Mouse (Mus musculus) ZHBTc4 (cell line): Measurements from ENCODE around the gene Plpp3.

ENCODE experiments used
- DNase-seq: peaks from one replicate; pipeline ENCODE4 v3.0.0-alpha.2; 2011; ENCODE audit warnings: low read depth, low spot score

Plpp3 gene

DNA sequence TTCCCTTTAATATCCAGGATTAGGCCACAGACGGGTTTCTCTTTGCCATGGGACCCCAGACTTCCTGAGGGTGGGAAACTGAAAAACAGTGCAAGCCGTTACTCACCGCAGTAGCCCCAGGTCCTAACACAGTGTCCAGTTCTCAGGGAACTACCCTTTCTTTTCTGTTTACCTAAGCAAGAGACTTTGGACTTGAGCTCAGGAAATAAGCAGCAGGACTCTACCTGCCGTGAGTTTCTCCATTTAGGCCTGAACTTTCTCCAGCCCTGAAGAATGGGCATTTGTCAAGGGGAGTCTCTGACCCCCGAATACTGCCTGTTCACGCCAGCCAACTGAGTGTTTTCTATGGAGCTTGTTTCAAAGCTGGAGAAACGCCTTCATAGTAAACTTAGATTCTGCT is 31.7 kb downstream of the Plpp3 start:
- no peak for DNase-seq

DNA sequence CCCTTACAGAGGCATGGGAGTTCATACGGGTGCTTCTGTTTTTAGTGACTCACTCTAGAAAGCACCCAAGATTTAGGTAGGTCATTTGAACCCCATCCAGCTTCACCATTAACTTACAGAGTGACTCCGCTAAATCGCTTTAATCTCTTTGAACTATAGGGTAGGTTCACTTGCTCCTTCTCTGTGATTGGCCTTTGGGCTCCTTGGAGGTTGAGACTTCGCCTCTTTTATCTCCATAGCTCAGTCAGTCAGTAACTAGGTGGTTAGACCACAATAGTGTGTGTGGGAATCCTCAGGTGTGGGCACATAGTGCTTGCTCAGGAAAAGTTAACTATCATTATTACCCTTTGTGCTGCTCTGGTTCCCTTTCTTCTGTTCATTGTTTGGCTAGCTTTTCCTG is 33.7 kb downstream of the Plpp3 start:
- no peak for DNase-seq

GRCm38 (mm10) chr4:105191550-105191949 is 34.4 kb downstream of the Plpp3 start:
- DNase-seq = no peak

- DNase-seq = no peak
These were observed 35.5 kb downstream of the Plpp3 start for GRCm38 (mm10) chr4:105192665-105193064.

- DNase-seq = peak; percentile 94
These were observed 38.1 kb downstream of the Plpp3 start for GRCm38 (mm10) chr4:105195256-105195655.

DNA sequence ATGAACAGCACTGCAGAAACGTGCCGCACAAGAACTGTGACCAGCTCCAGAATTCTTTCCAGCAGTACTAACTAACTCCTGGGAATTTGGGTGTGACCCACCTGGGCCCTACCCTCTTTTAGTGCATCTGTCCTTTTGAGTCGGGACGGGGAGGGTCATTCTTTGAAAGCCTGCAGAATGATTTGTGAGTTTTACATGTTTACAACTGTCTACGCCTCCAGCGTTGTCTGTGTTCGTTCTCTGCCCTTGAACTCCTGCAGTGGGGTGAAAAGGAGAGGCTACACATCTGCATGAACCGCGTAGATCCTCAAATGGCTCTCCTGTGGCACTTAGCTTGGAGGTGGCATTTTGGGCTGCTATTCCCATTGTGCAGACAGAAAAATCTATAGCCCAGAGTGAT is 39.0 kb downstream of the Plpp3 start:
- peak; percentile 96 for DNase-seq

- peak; percentile 57 for DNase-seq
These were observed 40.0 kb downstream of the Plpp3 start for GRCm38 (mm10) chr4:105196993-105197765.

DNA sequence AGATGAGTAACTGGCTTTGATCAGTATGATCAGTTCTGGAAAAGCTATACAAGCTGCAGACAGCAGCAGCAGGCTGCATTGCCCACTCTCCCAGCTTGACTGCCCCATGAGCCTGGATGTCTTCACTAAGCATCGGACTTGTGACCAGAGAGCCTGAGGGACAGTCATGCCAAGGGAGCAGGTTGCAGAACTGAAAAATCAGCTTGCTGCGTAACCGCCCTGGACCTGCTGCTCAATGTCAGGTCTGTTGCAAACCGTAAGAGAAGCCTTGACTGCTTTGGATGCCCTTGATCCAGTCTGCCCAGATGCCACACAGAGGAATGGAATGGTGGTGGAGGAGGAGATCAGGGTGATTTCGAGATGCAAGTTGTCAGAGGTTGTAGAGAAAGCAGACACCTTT is 41.5 kb downstream of the Plpp3 start:
- no peak for DNase-seq

- DNase-seq = no peak
These were observed 42.2 kb downstream of the Plpp3 start for GRCm38 (mm10) chr4:105199345-105199744.

DNA sequence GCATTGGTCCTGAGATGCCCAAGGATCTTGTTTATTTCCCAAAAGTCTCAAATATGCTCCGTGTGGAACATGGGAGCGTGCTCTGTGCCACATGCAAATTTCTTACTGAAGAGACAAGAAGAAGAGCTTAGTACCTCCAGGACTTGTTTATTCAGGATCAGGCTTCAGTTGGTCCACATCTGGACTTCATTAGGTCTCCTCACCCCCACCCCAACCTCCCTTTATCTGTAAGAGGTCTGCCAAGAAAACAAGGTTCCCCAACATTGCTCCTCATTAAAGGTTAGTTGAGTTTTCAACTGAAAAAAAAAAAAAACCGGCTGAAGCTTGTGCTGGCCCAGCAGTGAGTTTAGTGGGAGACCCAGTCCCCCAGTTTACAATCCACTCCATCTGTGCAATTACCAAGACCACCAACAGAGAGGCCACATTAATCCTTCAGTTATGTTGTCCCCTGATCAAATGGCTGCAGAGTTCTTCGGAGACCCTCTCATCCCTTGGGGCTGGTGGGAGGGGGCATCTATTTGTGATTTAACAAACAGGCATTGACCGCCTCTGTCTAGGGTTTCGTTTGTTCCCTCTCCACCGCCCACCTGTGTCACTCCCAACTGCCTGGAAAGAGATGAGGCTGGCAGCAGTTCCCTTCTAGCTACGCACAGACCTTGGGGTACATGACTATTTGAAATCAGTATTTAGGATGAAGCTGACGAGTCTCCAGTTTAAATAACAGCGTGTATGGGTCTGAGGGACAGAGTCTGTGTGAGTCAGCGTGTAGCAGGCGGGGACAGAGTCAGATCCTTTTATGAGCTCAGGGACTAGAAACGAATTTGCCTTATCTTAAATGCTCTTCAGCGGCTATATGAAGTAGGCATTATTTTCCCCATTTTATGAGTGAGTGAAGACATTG is 43.7 kb downstream of the Plpp3 start:
- DNase-seq = no peak

- DNase-seq = no peak
These were observed 45.3 kb downstream of the Plpp3 start for GRCm38 (mm10) chr4:105202439-105202838.

DNA sequence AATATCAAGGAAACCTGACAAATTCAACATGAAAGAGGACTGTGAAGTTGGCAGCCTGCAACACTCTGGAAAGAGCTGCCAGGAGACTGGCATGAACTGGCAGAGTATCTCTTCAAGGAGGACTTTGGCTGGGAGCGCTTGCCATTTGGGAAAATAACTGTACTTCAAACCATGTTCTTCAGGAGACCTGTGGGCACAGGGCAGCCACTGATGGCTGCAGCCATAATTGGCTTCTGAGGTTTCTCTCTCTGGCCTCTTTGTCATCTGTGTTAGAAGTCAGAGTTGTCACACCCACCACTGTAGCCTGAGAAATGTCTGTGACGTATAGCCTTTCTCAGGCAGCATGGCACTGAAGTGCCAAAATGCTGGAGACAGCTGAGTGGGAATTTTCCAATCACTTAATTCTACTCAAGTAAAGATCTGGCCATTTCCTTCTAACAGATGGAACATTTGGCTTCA is 46.2 kb downstream of the Plpp3 start:
- no peak for DNase-seq

DNA sequence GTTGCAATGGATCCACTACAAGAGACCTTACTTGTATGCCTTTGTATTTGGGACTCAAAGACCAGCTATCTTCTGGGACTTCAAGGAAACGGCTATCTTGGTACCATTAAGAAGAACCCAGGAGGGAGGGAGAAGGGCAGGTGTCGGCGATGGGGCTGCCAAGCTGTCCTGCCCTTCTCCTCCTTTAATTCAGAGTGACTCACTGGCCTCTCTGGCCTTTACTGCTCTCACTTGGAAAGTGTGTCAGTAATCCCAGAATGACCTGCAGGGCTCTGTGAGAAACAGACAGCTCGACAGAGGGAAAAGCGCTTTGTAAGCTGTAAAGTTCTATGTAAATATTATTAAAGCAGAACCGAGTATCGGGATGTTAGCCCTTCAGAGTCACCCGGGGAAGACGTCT is 46.9 kb downstream of the Plpp3 start:
- DNase-seq = peak; percentile 40

DNA sequence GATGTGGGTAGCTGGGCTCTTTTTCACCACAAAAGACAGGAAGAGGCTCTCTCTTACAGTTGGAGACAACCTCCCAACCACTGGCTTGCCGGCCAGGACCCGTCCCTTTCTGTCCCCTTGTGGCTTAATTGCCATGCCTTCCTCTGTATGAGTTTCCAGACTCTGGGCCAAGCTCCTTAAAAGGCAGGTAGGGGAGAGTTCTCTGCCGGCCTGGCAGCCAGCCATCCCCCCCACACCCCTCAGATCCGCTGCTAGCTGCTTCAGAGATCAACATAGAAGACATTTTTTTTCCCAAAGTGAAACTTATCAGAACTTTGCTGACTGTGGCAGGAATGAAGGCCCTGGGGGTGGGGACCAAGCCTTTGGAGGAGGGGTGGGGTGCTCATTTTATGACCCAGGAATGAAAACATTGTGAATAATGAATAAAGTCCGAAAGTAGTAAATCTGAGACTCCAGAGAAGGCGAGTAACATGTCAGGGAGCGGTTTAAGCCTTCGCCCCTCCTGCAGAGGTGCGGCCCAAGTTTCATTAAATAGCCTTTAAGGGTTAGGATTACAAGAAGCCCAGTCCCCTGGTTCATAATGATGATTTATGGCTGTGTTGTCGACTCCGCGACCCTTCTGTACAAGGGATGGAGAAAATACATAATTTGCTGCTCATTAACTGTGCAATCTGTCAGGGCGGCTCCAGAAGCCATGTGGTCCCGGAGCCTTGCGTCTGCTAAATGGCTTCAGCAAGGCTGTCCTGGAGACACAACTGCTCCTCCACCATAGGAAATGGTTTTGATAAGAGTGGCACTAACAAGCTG is 48.1 kb downstream of the Plpp3 start:
- peak; percentile 32 for DNase-seq

DNA sequence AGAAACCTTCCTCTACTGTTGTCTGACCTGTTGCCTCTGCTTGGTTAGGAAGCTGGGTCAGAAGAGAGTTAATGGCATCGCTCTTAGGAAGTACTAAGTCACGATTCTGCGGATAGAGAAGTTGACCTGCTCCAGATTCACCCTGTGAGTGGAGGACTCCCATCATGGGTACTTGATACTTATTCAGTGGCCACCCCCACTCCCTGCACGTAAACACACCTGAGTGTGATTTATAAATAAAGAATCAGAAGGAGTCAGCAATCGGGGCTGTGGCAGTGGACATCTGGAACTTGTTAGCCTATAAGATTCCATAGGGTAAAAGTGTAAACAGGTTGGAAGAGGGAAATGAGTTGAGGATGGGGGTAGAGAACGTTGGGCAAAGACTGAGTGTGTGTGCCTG is 49.0 kb downstream of the Plpp3 start:
- no peak for DNase-seq

- DNase-seq = peak; percentile 43
These were observed 49.8 kb downstream of the Plpp3 start for GRCm38 (mm10) chr4:105206995-105207394.

DNA sequence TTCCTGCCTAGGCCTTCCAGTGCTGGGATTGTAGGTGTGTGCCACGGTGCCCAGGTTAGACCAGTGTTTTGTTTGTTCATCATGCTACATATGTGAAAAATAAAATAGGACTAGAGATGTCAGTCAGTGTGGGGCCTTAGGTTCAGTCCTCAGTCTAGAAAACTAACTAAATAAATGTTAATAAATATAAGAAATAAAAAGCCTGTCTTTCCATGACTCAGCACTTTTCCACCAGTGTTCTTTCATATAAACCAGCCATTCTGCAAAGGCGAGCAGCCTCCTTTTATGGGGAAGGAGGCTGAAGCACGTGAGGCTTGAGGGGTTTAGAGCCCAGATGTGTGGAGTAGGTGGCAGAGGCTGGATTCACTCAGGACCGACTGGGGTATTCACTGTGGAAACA is 50.5 kb downstream of the Plpp3 start:
- DNase-seq = no peak

DNA sequence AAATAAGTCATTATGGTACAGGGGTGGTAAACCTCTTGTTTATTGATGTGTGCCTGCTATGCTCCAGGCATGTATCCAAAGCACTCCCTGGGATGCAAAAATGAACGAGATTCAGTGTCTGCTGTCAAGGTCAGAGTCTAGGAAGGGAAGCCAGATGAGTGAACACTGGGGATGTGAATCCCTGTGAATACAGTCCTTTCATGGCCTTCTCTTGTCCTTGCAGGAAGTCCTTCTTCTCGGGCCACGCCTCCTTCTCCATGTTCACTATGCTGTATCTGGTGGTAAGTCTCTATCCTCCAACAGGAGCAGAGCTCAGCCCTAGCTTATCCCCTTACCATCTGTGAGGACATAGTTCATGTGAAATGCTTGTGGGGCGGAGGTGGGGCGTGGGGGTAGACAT is 51.8 kb downstream of the Plpp3 start:
- no peak for DNase-seq

DNA sequence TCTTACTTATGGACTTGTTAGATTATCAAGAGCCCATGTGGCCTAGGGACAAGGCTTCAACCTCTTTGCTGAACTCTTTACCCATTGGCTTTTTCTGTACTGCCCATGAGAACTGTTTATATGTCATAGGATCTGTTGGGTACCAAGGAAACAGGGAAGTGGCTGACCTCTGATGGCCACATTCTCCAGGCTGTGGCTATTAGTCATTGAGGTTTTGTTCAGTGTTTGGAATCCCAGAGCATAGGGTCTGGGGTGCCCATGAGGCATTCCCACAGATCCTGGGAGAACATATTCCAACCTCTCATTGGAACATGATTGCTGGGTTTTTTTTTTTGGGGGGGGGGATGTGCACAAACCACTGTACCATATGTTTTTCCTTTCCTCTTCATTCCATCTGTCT is 56.2 kb downstream of the Plpp3 start:
- no peak for DNase-seq

DNA sequence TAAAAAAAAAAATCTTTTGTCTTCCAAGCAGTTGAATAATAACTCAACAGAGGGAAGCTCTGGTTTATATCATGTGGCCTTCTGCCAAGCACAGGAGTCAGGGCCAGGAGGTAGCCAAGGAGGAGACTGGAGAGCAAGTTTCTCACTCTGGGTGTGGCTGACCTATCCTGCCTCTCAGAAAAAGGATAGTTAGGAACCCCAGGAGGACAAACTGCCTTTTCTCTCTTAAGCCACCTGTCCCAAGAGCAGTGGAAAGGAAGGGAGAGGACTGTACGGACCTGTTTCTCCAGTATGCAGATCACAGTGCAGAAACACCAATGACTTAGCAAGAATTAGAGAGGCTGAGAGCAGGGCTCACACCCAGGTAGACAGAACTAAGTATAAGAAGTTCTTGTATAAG is 57.3 kb downstream of the Plpp3 start:
- DNase-seq = no peak

- DNase-seq = no peak
These were observed 58.7 kb downstream of the Plpp3 start for GRCm38 (mm10) chr4:105215726-105216410.
